Mouse (Mus musculus) bone marrow macrophage, adult 2 months (primary cell): ENCODE results near the gene Adgrv1. TPM values are rescaled to one million over a fixed set of nuclear protein-coding genes. Genes with fewer than 3 reads are reported as not detected.
"Not testable (repeated sequence)": the region's sequence is repeated elsewhere in the genome, so short reads cannot be mapped to it uniquely, and the experiment has no call there.

Experiments used
- H3K27ac ChIP-seq: 2 replicates; pipeline ENCODE4 v1.5.1; 2012; ENCODE audit warnings: low read depth, low read length; ENCODE audit not compliant: insufficient read depth
- H3K4me1 ChIP-seq: 2 replicates; pipeline ENCODE4 v1.6.1; 2012; ENCODE audit warnings: low read length; ENCODE audit not compliant: control insufficient read depth, insufficient read depth
- H3K4me3 ChIP-seq: 2 replicates; pipeline ENCODE4 v1.5.1; 2012; ENCODE audit warnings: mild to moderate bottlenecking, low read length, moderate library complexity; ENCODE audit not compliant: insufficient read depth
- CTCF ChIP-seq: IDR thresholded peaks from 2 replicates; pipeline ENCODE4 v1.5.1; 2012; ENCODE audit warnings: low read depth, mild to moderate bottlenecking, low read length, moderate library complexity
- POLR2A ChIP-seq: IDR thresholded peaks from 2 replicates; pipeline ENCODE4 v1.6.1; 2012; ENCODE audit warnings: mild to moderate bottlenecking, low read depth, low read length, borderline replicate concordance
- polyA plus RNA-seq: library from polyadenylated mRNA; stranded (reverse); fragments of >200 nt; gene quantifications from 2 replicates; pipeline ENCODE4 v1.2.4, GENCODE M21; 2012; ENCODE audit not compliant: missing spikeins, insufficient read depth, insufficient read length

Adgrv1 gene
- polyA plus RNA-seq, 1 experiment, result 0.58 TPM

GRCm38 (mm10) chr13:81656091-81656850, 23.3 kb upstream of the Adgrv1 start:
- Histone ChIP-seq H3K4me3 (no peak overlapping the region), H3K4me1 (no peaks in the 10 kb centered on the region), H3K27ac (no peak overlapping the region)
- TF ChIP-seq CTCF, result no peak
- no peak for TF ChIP-seq POLR2A

- not testable (repeated sequence) for H3K4me3 ChIP-seq, H3K27ac ChIP-seq, H3K4me1 ChIP-seq
Observed at GRCm38 (mm10) chr13:81650382-81650781, 17.4 kb upstream of the Adgrv1 start.

GRCm38 (mm10) chr13:81646348-81646747, 13.4 kb upstream of the Adgrv1 start:
- Histone ChIP-seq H3K4me3 (no peak overlapping the region), H3K4me1 (no peaks in the 10 kb centered on the region), H3K27ac (no peak overlapping the region)
- TF ChIP-seq CTCF (no peak), POLR2A (no peak)

GRCm38 (mm10) chr13:81644047-81644565, 11.2 kb upstream of the Adgrv1 start:
- H3K4me3 ChIP-seq, result no peak overlapping the region
- H3K27ac ChIP-seq, result no peak overlapping the region
- TF ChIP-seq CTCF (no peak), POLR2A (no peak)
- H3K4me1 ChIP-seq, result no peaks in the 10 kb centered on the region

- Histone ChIP-seq H3K4me3 (no peak overlapping the region), H3K27ac (no peak overlapping the region), H3K4me1 (no peaks in the 10 kb centered on the region)
- TF ChIP-seq CTCF (no peak), POLR2A (no peak)
Observed at GRCm38 (mm10) chr13:81642491-81643149, 9.7 kb upstream of the Adgrv1 start.

- Histone ChIP-seq H3K4me1 (no peaks in the 10 kb centered on the region), H3K27ac (no peak overlapping the region), H3K4me3 (no peak overlapping the region)
- TF ChIP-seq CTCF (no peak), POLR2A (no peak)
Observed at GRCm38 (mm10) chr13:81641289-81642045, 8.5 kb upstream of the Adgrv1 start.

- H3K27ac ChIP-seq, result no peak overlapping the region
- no peak overlapping the region for H3K4me3 ChIP-seq
- H3K4me1 ChIP-seq, result no peaks in the 10 kb centered on the region
- TF ChIP-seq POLR2A, result no peak
- no peak for TF ChIP-seq CTCF
Observed at GRCm38 (mm10) chr13:81640881-81641280, 7.9 kb upstream of the Adgrv1 start.

- Histone ChIP-seq H3K27ac (no peak overlapping the region), H3K4me3 (no peak overlapping the region), H3K4me1 (no peaks in the 10 kb centered on the region)
- TF ChIP-seq POLR2A, result no peak
- TF ChIP-seq CTCF, result no peak
Observed at GRCm38 (mm10) chr13:81639624-81640023, 6.7 kb upstream of the Adgrv1 start.

GRCm38 (mm10) chr13:81630566-81630965, 2.4 kb downstream of the Adgrv1 start:
- H3K4me3 ChIP-seq, result no peak overlapping the region
- TF ChIP-seq CTCF, result no peak
- TF ChIP-seq POLR2A, result no peak
- H3K27ac ChIP-seq, result no peak overlapping the region
- no peaks in the 10 kb centered on the region for H3K4me1 ChIP-seq

GRCm38 (mm10) chr13:81629395-81629794, 3.6 kb downstream of the Adgrv1 start:
- no peak overlapping the region for H3K27ac ChIP-seq

More at GRCm38 (mm10) chr13:81629395-81629794, 3.6 kb downstream of the Adgrv1 start:
- Histone ChIP-seq H3K4me1 (no peaks in the 10 kb centered on the region), H3K4me3 (no peak overlapping the region)
- TF ChIP-seq POLR2A (no peak), CTCF (no peak)
